Mouse (Mus musculus) CD4-positive helper T cell, adult 2 months (primary cell): ENCODE measurements around the gene Nptx1.

Experiments used
- DNase-seq: peaks from one replicate; pipeline ENCODE4 v3.0.0-alpha.2; 2012; ENCODE audit warnings: low read depth, missing footprints, low spot score

The Nptx1 gene

GRCm38 (mm10) chr11:119524545-119524949 is 23.0 kb downstream of the Nptx1 start:
- DNase-seq: peak; percentile 89

- no peak for DNase-seq
These were observed 24.2 kb downstream of the Nptx1 start for GRCm38 (mm10) chr11:119523392-119523791.

GRCm38 (mm10) chr11:119522779-119523178 is 24.8 kb downstream of the Nptx1 start:
- no peak for DNase-seq

GRCm38 (mm10) chr11:119521920-119522710 is 25.4 kb downstream of the Nptx1 start:
- DNase-seq: no peak

- no peak for DNase-seq
These were observed 26.9 kb downstream of the Nptx1 start for GRCm38 (mm10) chr11:119520713-119521063.

GRCm38 (mm10) chr11:119520005-119520712 is 27.4 kb downstream of the Nptx1 start:
- DNase-seq: no peak

GRCm38 (mm10) chr11:119519387-119519786 is 28.2 kb downstream of the Nptx1 start:
- no peak for DNase-seq

GRCm38 (mm10) chr11:119516677-119517361 is 30.7 kb downstream of the Nptx1 start:
- DNase-seq: no peak

GRCm38 (mm10) chr11:119515823-119516676 is 31.5 kb downstream of the Nptx1 start:
- no peak for DNase-seq

- no peak for DNase-seq
These were observed 32.5 kb downstream of the Nptx1 start for GRCm38 (mm10) chr11:119514967-119515636.

- DNase-seq: no peak
These were observed 33.3 kb downstream of the Nptx1 start for GRCm38 (mm10) chr11:119514108-119514860.

- no peak for DNase-seq
These were observed 34.4 kb downstream of the Nptx1 start for GRCm38 (mm10) chr11:119513038-119513659.

GRCm38 (mm10) chr11:119509165-119509776 is 38.3 kb downstream of the Nptx1 start:
- DNase-seq: no peak

GRCm38 (mm10) chr11:119507772-119508171 is 39.8 kb downstream of the Nptx1 start:
- no peak for DNase-seq

- no peak for DNase-seq
These were observed 41.2 kb downstream of the Nptx1 start for GRCm38 (mm10) chr11:119506386-119506785.

- peak; percentile 44 for DNase-seq
These were observed 43.9 kb downstream of the Nptx1 start for GRCm38 (mm10) chr11:119503675-119504074.

GRCm38 (mm10) chr11:119500011-119500410 is 47.5 kb downstream of the Nptx1 start:
- no peak for DNase-seq

GRCm38 (mm10) chr11:119499297-119499696 is 48.3 kb downstream of the Nptx1 start:
- no peak for DNase-seq

- DNase-seq: no peak
These were observed 50.1 kb downstream of the Nptx1 start for GRCm38 (mm10) chr11:119497451-119497850.
